Mouse (Mus musculus) monocyte, adult 59 days (primary cell): ENCODE results near the gene Slu7. TPM values are rescaled to one million over a fixed set of nuclear protein-coding genes. Genes with fewer than 3 reads are reported as not detected.

ENCODE experiments used
- total RNA-seq, 2 experiments: library from RNA; stranded (reverse); gene quantifications; one replicate each; pipeline ENCODE4 v1.2.4; 2023

Gene Slu7
- total RNA-seq: 10 to 100 TPM; 64.8 to 84.1 TPM

GRCm38 (mm10) chr11:43433254-43434023 lies at the start of gene Slu7:
TSS of gene Slu7 (plus strand) at chr11:43433744.

DNA sequence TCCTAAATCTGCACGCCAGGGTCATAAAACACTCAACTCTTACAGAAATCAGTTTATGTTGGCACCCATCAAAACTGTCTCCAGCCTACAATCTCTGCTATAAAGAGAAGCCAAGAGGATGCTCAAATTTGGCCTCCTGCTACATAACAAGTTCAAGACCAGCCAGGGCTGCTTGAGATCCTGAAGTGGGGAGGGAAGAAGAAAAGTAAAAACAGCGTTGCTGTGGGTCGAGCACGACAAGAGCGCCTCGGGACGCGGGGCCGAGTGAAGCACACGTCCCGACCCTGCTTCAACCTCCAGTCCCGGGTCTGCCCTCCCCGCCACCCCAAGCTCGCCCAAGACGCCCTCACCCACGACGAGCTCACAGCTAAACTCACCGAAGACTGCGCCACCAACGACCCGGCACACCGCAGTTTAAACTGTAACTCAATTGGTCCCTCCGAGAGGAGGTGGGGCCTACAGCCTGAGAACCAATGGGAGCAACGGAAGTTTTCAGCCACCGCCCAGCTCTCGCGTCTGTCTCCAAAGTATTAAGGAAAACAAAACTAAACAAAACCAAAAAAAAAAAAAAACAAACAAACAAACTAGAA lies 7.6 kb upstream of the Slu7 start, which contains the start of gene Pttg1:
Pttg1 (minus strand) TSS at position 428 of the 590 bp plus-strand sequence.

DNA sequence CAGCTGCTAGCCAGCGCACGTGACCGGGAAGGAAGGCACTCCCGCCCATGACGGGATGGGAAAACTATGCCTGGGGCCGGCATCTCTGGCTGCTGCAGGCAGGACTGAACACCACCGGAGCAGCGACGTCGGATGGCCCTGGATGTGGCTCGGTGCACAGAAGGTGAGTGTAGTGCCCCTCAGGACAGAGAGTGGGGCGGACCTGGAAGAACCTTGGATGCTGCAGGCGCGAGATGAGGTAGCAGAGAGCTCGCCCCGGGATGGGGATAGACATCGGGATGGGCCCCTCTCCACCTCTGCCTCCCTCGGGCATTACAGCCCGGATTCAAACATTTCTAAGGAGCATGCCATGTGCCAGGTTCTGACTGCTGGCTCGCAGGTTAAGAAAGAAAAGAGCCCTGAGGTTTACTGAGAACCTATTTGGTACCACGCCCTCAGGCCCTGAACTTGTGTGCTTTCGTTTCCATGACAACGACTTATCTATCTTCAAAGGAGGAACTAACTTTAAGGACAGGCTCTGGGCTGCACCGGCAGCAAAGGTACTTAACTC lies 40.8 kb downstream of the Slu7 start, which contains the start of gene C1qtnf2:
C1qtnf2 (plus strand) TSS at position 52 of the 550 bp plus-strand sequence.

Other genes with a start within 250 kb of the Slu7 start
- 10 to 100 TPM; 45.2 to 54.0 TPM for gene Pttg1, start 7.5 kb upstream of the Slu7 start, total RNA-seq
- not detected for gene C1qtnf2, start 40.5 kb downstream of the Slu7 start, total RNA-seq
- not detected for gene Ccnjl, start 95.0 kb downstream of the Slu7 start, total RNA-seq
- not detected for gene 4933415A04Rik, start 153.3 kb downstream of the Slu7 start, total RNA-seq
- gene Fabp6, start 167.8 kb downstream of the Slu7 start, total RNA-seq: not detected
- gene Pwwp2a, start 248.3 kb downstream of the Slu7 start, total RNA-seq: 10 to 100 TPM; 29.7 to 37.0 TPM